Mouse (Mus musculus): ENCODE data around the gene Srpx.

- TF ChIP-seq CTCF (IDR thresholded peaks at IDR 0.05; ENCODE audit: borderline replicate concordance, insufficient read depth, low read depth, low read length), result no peak
- TF ChIP-seq POLR2A (IDR thresholded peaks at IDR 0.05; ENCODE audit: borderline replicate concordance, insufficient read depth, low read length), result no peak
Observed at GRCm38 (mm10) chrX:10117065-10117719, at the start of gene Srpx.

Data from cerebellum, adult 2 months (tissue).